8 mouse cellular contexts compared by ENCODE assay signal in genomic region chr8:104022691-104023509, GRCm38 (mm10).
A peak's percentile ranks its signal among the peaks of the same experiment; 100 is the strongest.
DNase-seq lines count a peak whose midpoint lies in the region; ATAC-seq and TF ChIP-seq lines count a peak whose summit lies in the region.

No protein-coding gene starts in this region.

- no peak overlapping the region for H3K4me3 ChIP-seq in lung, adult 2 months (replicated peaks; ENCODE audit: extremely low read depth, low read depth, low read length)
- no peak overlapping the region for H3K4me3 ChIP-seq in midbrain, embryonic 15.5 days
- H3K4me3 ChIP-seq in liver, embryonic 11.5 days (ENCODE audit: low read depth, low read length), result no peak overlapping the region

- TF ChIP-seq POLR2A in lung, adult 2 months (IDR thresholded peaks at IDR 0.05; ENCODE audit: borderline replicate concordance, extremely low read depth, low read depth, low read length), result no peak

- no peaks in the 10 kb centered on the region for H3K36me3 ChIP-seq in midbrain, embryonic 15.5 days (replicated peaks)
- H3K36me3 ChIP-seq in liver, embryonic 11.5 days (ENCODE audit: control insufficient read depth, insufficient read depth, low read length), result no peaks in the 10 kb centered on the region

- no peak for ATAC-seq in midbrain, embryonic 15.5 days (replicated peaks)
- ATAC-seq in liver, embryonic 11.5 days (replicated peaks; ENCODE audit: low FRiP score), result no peak
- no peak for ATAC-seq in inflammation-experienced regulatory T-cells, adult 6 months

- no peaks in the 10 kb centered on the region for H3K27me3 ChIP-seq in midbrain, embryonic 15.5 days (replicated peaks)
- H3K27me3 ChIP-seq in liver, embryonic 11.5 days (replicated peaks; ENCODE audit: control insufficient read depth, insufficient read depth, low read length), result no peaks in the 10 kb centered on the region

- no peak overlapping the region for H3K27ac ChIP-seq in midbrain, embryonic 15.5 days
- H3K27ac ChIP-seq in liver, embryonic 11.5 days (ENCODE audit: low read depth, low read length), result no peak overlapping the region

- H3K4me2 ChIP-seq in midbrain, embryonic 15.5 days, result no peak overlapping the region
- H3K4me2 ChIP-seq in liver, embryonic 11.5 days, result no peak overlapping the region

- TF ChIP-seq CTCF in lung, adult 2 months (IDR thresholded peaks at IDR 0.05; ENCODE audit: insufficient read depth, low read length), result no peak

- peak; percentile 49 to 51 for DNase-seq in lung, adult 18-20 months
- DNase-seq in lung, adult 2 months, result no peak
- peak; percentile 58 for DNase-seq in gastrocnemius, adult 18-20 months (ENCODE audit: low spot score)
- peak; percentile 45 to 53 for DNase-seq in layer of hippocampus, adult 18-20 months (ENCODE audit: low spot score in 2 of 2)
- DNase-seq in right cerebral cortex, postnatal 10 days (ENCODE audit: low spot score in 2 of 2), result peak; percentile 46 to 61
- DNase-seq in liver, embryonic 11.5 days (ENCODE audit: low spot score), result no peak

- H3K9me3 ChIP-seq in midbrain, embryonic 15.5 days, result no peaks in the 10 kb centered on the region
- H3K9me3 ChIP-seq in liver, embryonic 11.5 days (ENCODE audit: control insufficient read depth, low read length), result no peaks in the 10 kb centered on the region

- WGBS in lung, adult 2 months, result 53% methylated on average over 9 of the region's 9 CpGs
- WGBS in midbrain, embryonic 15.5 days, result 65% methylated on average over 9 of the region's 9 CpGs
- WGBS in liver, embryonic 11.5 days, result 64% methylated on average over 9 of the region's 9 CpGs

- no peaks in the 10 kb centered on the region for H3K4me1 ChIP-seq in lung, adult 2 months (ENCODE audit: control insufficient read depth, insufficient read depth, low read length)
- no peaks in the 10 kb centered on the region for H3K4me1 ChIP-seq in midbrain, embryonic 15.5 days
- H3K4me1 ChIP-seq in liver, embryonic 11.5 days (replicated peaks; ENCODE audit: control insufficient read depth, insufficient read depth, low read length), result no peaks in the 10 kb centered on the region

- H3K9ac ChIP-seq in midbrain, embryonic 15.5 days, result no peak overlapping the region
- H3K9ac ChIP-seq in liver, embryonic 11.5 days (ENCODE audit: low read depth, low read length), result no peak overlapping the region

Comparison
In these comparisons a context has a peak if more than half of its experiments do, and no peak if none do; other contexts are left out.
1. DNase-seq: peak in lung, adult 18-20 months (2 of 2), gastrocnemius, adult 18-20 months (single experiment), layer of hippocampus, adult 18-20 months (2 of 2) and right cerebral cortex, postnatal 10 days (2 of 2); none in lung, adult 2 months (single experiment) and liver, embryonic 11.5 days (single experiment).